Mouse (Mus musculus) heart, adult 2 months (tissue): Measurements from ENCODE around the gene E330021D16Rik.

Experiments used
- CTCF ChIP-seq: fragments of 200-600 bp; IDR thresholded peaks from 2 replicates; pipeline ENCODE4 v1.8.1; 2022; ENCODE audit warnings: antibody characterized with exemption, mild to moderate bottlenecking, moderate library complexity
- EP300 ChIP-seq: fragments of 200-500 bp; IDR thresholded peaks from 2 replicates; pipeline ENCODE4 v1.6.1; 2011; ENCODE audit warnings: low read depth, low read length, control low read depth; ENCODE audit not compliant: insufficient read depth
- POLR2A ChIP-seq: fragments of 200-500 bp; IDR thresholded peaks from 2 replicates; pipeline ENCODE4 v1.6.1; 2011; ENCODE audit warnings: mild to moderate bottlenecking, low read depth, low read length, control low read depth; ENCODE audit not compliant: insufficient read depth

DNA sequence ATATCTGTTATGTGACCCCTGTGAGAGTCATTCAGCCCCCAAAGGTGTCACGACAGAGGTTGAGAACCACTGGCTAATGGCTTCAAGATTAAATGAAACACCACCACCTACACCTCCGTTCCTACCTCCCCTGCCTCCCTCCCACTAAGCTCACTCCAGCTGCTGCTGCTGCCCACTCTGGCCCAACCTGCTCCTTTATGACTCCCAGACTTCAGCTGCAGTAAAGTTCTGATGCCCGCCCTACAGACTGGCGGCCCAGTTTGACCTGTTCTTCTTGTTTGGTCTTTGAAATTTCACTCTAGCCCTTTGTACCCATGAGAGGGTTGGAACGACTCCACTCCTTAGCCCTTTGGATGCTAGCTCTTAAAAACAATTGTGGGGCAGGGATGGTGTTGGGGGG, 10.6 kb upstream of the E330021D16Rik start:
- TF ChIP-seq POLR2A (no peak), CTCF (no peak), EP300 (no peak)
